Mouse (Mus musculus) cerebellum, adult 2 months (tissue): Measurements from ENCODE around the gene Snip1. TPM values are rescaled to one million over a fixed set of nuclear protein-coding genes. Genes with fewer than 3 reads are reported as not detected.

Source experiments
- DNase-seq, 2 experiments: peaks; one replicate each; pipeline ENCODE4 v3.0.0; 2021
- H3K27ac ChIP-seq: fragments of 200-500 bp; 2 replicates; pipeline ENCODE4 v1.5.1; 2012; ENCODE audit warnings: low read length, control low read depth, inconsistent platforms; ENCODE audit not compliant: insufficient read depth
- H3K27me3 ChIP-seq: fragments of 200-500 bp; 2 replicates; pipeline ENCODE4 v1.6.1; 2012; ENCODE audit warnings: inconsistent platforms, mild to moderate bottlenecking, low read length, moderate library complexity; ENCODE audit not compliant: control insufficient read depth, insufficient read depth
- H3K4me1 ChIP-seq: fragments of 200-500 bp; 2 replicates; pipeline ENCODE4 v1.6.1; 2011; ENCODE audit warnings: low read length; ENCODE audit not compliant: control insufficient read depth, insufficient read depth
- H3K4me3 ChIP-seq: fragments of 200-500 bp; replicated peaks from 2 replicates; pipeline ENCODE3; 2011; ENCODE audit warnings: mild to moderate bottlenecking, low read depth, low read length, control low read depth; ENCODE audit not compliant: insufficient read depth
- CTCF ChIP-seq: fragments of 200-500 bp; IDR thresholded peaks from 2 replicates; pipeline ENCODE4 v1.5.1; 2011; ENCODE audit warnings: low read depth, mild to moderate bottlenecking, control low read depth, low read length, moderate library complexity, borderline replicate concordance; ENCODE audit not compliant: insufficient read depth
- POLR2A ChIP-seq: fragments of 200-500 bp; IDR thresholded peaks from 2 replicates; pipeline ENCODE4 v1.6.1; 2011; ENCODE audit warnings: low read length, control low read depth, borderline replicate concordance; ENCODE audit not compliant: insufficient read depth
- WGBS: fragments of 180-500 bp; shearing (Covaris S2); methylation state at CpG from one replicate; pipeline ENCODE4 v1.1.7; 2018; 5-methylcytosine and 5-hydroxymethylcytosine counted together
- polyA plus RNA-seq: library from polyadenylated mRNA; depleted of rRNA; stranded (reverse); fragments of >200 nt; gene quantifications from 2 replicates; pipeline ENCODE4 v1.2.3, GENCODE M21; 2012; rRNA removed

Gene Snip1
- polyA plus RNA-seq, 1 experiment, result 13.5 TPM

DNA sequence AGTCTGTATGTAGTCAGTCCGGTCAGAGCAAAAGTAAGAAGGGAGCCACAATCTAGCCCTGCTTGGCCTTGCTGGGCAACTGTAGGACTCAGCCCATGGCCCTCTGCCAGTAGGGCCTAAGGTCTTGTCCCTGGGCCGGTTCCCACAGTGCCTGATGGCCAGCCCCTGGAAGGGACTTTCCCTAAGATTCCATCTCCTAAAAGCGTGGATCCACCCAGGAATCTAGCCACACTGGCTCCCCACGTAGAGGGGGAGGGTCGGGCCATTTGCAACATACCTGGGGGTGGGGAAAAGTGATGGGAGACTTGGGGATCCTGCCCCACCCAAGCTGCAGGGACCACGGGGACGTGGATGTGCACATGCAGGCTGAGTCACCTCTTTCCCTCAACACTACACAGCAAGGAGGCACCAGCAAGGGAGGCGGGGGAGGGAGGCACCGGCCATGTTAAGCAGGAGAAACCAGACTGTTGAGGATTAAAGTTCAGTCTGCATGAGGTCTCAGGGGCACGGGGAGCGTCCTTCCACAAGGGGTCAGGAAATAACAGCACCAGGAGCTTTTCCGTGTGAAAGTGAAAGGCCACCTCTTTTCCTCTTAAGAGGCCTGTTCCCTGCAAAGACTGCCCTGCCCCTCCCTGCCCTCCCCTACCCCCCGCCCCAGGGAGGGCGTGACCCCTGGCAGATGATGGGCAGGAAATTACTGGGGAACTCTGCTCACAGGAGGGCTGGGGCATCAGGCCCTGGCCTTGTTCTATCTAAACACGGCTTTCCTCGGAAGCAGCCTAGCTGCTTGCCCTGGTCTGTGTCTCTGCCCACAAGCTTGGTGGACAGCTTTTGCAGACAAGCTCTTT is 56.2 kb downstream of the Snip1 start:
- TF ChIP-seq CTCF, result no peak
- no peak for TF ChIP-seq POLR2A
- Histone ChIP-seq H3K27me3 (no peaks in the 10 kb centered on the region), H3K4me1 (no peaks in the 10 kb centered on the region; the same call in 1 of the 2 replicates), H3K27ac (no peak overlapping the region), H3K4me3 (no peak overlapping the region)
- WGBS, result 45% methylated on average over 16 of the region's 16 CpGs
- no peak for DNase-seq

DNA sequence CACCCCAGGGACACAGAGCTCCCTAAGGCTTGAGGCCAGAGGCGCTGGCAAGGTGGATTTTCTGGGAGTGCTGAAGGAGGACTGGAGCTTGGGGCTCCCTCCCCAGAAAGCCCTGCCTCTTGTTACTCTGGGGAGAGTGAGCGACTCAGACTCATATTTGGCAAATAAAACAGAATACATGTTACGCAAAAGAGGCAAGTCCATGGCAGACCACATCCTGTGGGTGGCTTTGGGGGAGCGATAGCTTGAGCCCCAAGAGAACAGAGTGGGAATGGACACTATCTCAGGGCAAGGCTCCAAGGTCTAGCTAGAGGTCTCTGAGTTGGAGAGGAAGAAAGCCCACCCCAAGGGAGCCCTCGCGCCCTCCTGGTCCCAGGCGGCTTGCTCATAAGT is 56.8 kb downstream of the Snip1 start:
- 87% methylated on average over 7 of the region's 7 CpGs for WGBS
- no peak for DNase-seq
- no peak overlapping the region for H3K4me3 ChIP-seq
- no peak for TF ChIP-seq CTCF
- no peak for TF ChIP-seq POLR2A
- H3K4me1 ChIP-seq, result no peaks in the 10 kb centered on the region; the same call in 1 of the 2 replicates
- H3K27ac ChIP-seq, result no peak overlapping the region
- no peaks in the 10 kb centered on the region for H3K27me3 ChIP-seq

Other genes starting within 250 kb of the Snip1 start
- gene Yrdc, start 216.0 kb upstream of the Snip1 start, polyA plus RNA-seq, result 42.1 and 52.5 TPM in 2 replicates
- gene 1110065P20Rik, start 215.5 kb upstream of the Snip1 start, polyA plus RNA-seq, result 85.5 and 85.8 TPM in 2 replicates
- 71.9 and 72.6 TPM in 2 replicates for gene Maneal, start 204.5 kb upstream of the Snip1 start, polyA plus RNA-seq
- 22.3 and 29.4 TPM in 2 replicates for gene Epha10, start 185.8 kb upstream of the Snip1 start, polyA plus RNA-seq
- 24.0 TPM in 2 replicates for gene 9930104L06Rik, start 129.6 kb upstream of the Snip1 start, polyA plus RNA-seq
- gene Cdca8, start 127.4 kb upstream of the Snip1 start, polyA plus RNA-seq, result 1.2 TPM in 2 replicates
- 0.72 and 0.93 TPM in 2 replicates for gene Rspo1, start 80.2 kb upstream of the Snip1 start, polyA plus RNA-seq
- gene Gnl2, start 50.1 kb upstream of the Snip1 start, polyA plus RNA-seq, result 84.6 and 85.4 TPM in 2 replicates
- 1.1 and 1.8 TPM in 2 replicates for gene Dnali1, start 969 bp upstream of the Snip1 start, polyA plus RNA-seq
- gene Meaf6, start 18.5 kb downstream of the Snip1 start, polyA plus RNA-seq, result 87.7 and 94.2 TPM in 2 replicates
- gene Zc3h12a, start 61.2 kb downstream of the Snip1 start, polyA plus RNA-seq, result 1.2 and 1.3 TPM in 2 replicates